ENCODE assay signal across 9 mouse cellular contexts in the genomic region with DNA sequence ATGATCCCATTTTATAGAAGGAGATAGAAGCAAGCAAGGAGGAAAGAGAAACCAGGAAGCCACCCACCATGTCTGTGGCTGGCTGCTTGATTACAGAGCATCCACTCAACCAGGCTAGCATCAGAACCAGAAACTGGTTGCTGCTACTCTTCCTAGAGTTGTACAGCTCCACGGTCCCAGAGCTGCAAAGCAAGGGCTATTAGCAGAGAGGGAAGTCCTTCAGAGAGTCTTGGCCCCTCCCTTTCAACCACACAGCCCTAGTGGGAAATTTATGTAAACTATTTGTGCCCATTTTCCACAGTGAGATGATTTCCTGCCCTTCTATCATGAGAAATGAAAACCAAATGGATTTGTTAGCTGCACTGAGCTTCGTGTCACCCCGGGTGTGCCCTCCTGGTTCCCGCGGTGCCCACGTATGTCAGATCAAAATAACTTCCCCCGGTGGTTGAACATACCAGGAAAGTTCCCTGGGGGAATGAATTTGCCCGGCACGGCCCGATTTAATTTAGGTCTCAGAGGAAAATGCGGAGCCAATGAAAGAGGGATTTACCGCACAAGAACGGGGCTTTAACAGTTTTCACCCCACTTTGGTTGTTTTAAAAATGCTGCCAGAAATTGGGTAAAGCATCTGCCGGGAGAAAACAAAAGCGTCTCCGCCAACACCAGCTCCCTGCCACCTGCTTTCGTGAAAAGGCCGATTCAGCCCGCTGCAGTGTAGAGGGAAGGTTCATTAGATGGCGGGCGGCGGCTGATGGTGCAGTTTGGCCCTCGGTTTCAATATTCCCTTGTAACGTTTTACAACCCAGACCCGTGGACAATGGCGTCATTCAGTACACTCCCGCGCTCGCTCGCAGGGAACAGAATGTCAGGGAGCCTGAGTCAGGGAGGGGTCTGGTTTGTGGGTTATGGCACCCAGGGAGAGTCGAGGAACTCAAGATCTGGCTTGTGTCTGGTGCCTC. TPM values are rescaled to one million over a fixed set of nuclear protein-coding genes. Genes with fewer than 3 reads are reported as not detected.
DNase-seq lines count a peak whose midpoint lies in the region; ATAC-seq lines count a peak whose summit lies in the region.
"Had no signal": no experiment of that assay in that cellular context is flagged by ENCODE, and none has a peak within 500 bp of the region (broad histone marks: within the 10 kb centered on the region; RNA-seq: fewer than 3 reads in every experiment).

No protein-coding gene starts in this region.

- no peaks in the 10 kb centered on the region for H3K36me3 ChIP-seq in liver, embryonic 11.5 days (ENCODE audit: control insufficient read depth, insufficient read depth, low read length)
- no peaks in the 10 kb centered on the region for H3K36me3 ChIP-seq in embryonic facial prominence, embryonic 14.5 days (ENCODE audit: control insufficient read depth, insufficient read depth, low read length)
- H3K36me3 ChIP-seq in neural tube, embryonic 12.5 days: no peaks in the 10 kb centered on the region

- no peaks in the 10 kb centered on the region; the same call in 1 of the 2 replicates for H3K4me1 ChIP-seq in liver, embryonic 11.5 days (replicated peaks; ENCODE audit: control insufficient read depth, insufficient read depth, low read length)
- H3K4me1 ChIP-seq in embryonic facial prominence, embryonic 14.5 days (ENCODE audit: control insufficient read depth, insufficient read depth, low read length): peaks cover 12% of the 10 kb centered on the region
- H3K4me1 ChIP-seq in neural tube, embryonic 12.5 days: peaks cover 11% of the 10 kb centered on the region; the same call in 1 of the 2 replicates

- no peak for ATAC-seq in liver, embryonic 11.5 days (replicated peaks; ENCODE audit: low FRiP score)
- ATAC-seq in embryonic facial prominence, embryonic 14.5 days (ENCODE audit: low read depth): peak; percentile 70; the same call in 1 of the 2 replicates
- 0 out of 2 replicates have a peak, but pooled peaks have one; percentile 53 for ATAC-seq in neural tube, embryonic 12.5 days (ENCODE audit: low FRiP score, low read depth)

- peaks cover 26% of the 10 kb centered on the region for H3K27me3 ChIP-seq in liver, embryonic 11.5 days (replicated peaks; ENCODE audit: control insufficient read depth, insufficient read depth, low read length)
- H3K27me3 ChIP-seq in embryonic facial prominence, embryonic 14.5 days (replicated peaks; ENCODE audit: control insufficient read depth, insufficient read depth, low read length): peaks cover 31% of the 10 kb centered on the region
- H3K27me3 ChIP-seq in neural tube, embryonic 12.5 days (replicated peaks): peaks cover 14% of the 10 kb centered on the region; the same call in 1 of the 2 replicates

- H3K9ac ChIP-seq in liver, embryonic 11.5 days (ENCODE audit: low read depth, low read length): no peak overlapping the region
- H3K9ac ChIP-seq in embryonic facial prominence, embryonic 14.5 days (ENCODE audit: low read depth, low read length): peak overlapping the region; percentile 23; the same call in 1 of the 2 replicates
- H3K9ac ChIP-seq in neural tube, embryonic 12.5 days: peak overlapping the region; percentile 36; the same call in 1 of the 2 replicates

- no peaks in the 10 kb centered on the region for H3K9me3 ChIP-seq in liver, embryonic 11.5 days (ENCODE audit: control insufficient read depth, low read length)
- H3K9me3 ChIP-seq in embryonic facial prominence, embryonic 14.5 days (ENCODE audit: control insufficient read depth, low read length): no peaks in the 10 kb centered on the region
- no peaks in the 10 kb centered on the region for H3K9me3 ChIP-seq in neural tube, embryonic 12.5 days

- H3K4me3 ChIP-seq in liver, embryonic 11.5 days (ENCODE audit: low read depth, low read length): no peak overlapping the region
- peak overlapping the region; percentile 24 for H3K4me3 ChIP-seq in embryonic facial prominence, embryonic 14.5 days (ENCODE audit: low read depth, low read length)
- peak overlapping the region; percentile 26 for H3K4me3 ChIP-seq in neural tube, embryonic 12.5 days

- WGBS in liver, embryonic 11.5 days: 35% methylated on average over 31 of the region's 31 CpGs
- 15% methylated on average over 31 of the region's 31 CpGs for WGBS in embryonic facial prominence, embryonic 14.5 days
- 9% methylated on average over 31 of the region's 31 CpGs for WGBS in neural tube, embryonic 12.5 days

- DNase-seq in liver, embryonic 11.5 days (ENCODE audit: low spot score): no peak
- DNase-seq in liver: no peak
- peak; percentile 40 for DNase-seq in embryonic facial prominence, embryonic 14.5 days (ENCODE audit: low spot score)
- DNase-seq in layer of hippocampus, adult 9-11 months: peak; percentile 28
- no peak for DNase-seq in yolk sac, embryonic 10.5 days (ENCODE audit: low spot score)
- DNase-seq in ovary, postnatal 10 days (ENCODE audit: low spot score): no peak
- no peak for DNase-seq in lung, postnatal 36 days

- 0 out of 2 replicates have a peak overlapping the region, but pooled peaks have one; percentile 7 for H3K4me2 ChIP-seq in liver, embryonic 11.5 days
- H3K4me2 ChIP-seq in embryonic facial prominence, embryonic 14.5 days (ENCODE audit: low read depth, low read length): peak overlapping the region; percentile 48
- peak overlapping the region; percentile 61 for H3K4me2 ChIP-seq in neural tube, embryonic 12.5 days (replicated peaks)

- H3K27ac ChIP-seq in liver, embryonic 11.5 days (ENCODE audit: low read depth, low read length): no peak overlapping the region
- no peak overlapping the region for H3K27ac ChIP-seq in embryonic facial prominence, embryonic 14.5 days (replicated peaks; ENCODE audit: low read depth, low read length)
- H3K27ac ChIP-seq in neural tube, embryonic 12.5 days: no peak overlapping the region

RNA-seq across cellular contexts. Expression of gene Tbx5, which starts 34.1 kb away (rescaled TPM):
- polyA plus RNA-seq in liver, embryonic 11.5 days (2014; fragmentation: Nextera tagmentation; extraction: Ambion mirVana): 3.6 and 5.7 TPM in 2 replicates
- polyA plus RNA-seq in embryonic facial prominence, embryonic 14.5 days (2014; fragmentation: Nextera tagmentation; extraction: Ambion mirVana): 0.24 and 1.5 TPM in 2 replicates
- 0.20 TPM in 1 of 2 replicates, not detected in the other for polyA plus RNA-seq in neural tube, embryonic 12.5 days (2016; fragmentation: Nextera tagmentation; extraction: Ambion mirVana)
- polyA plus RNA-seq: liver, embryonic 16.5 days had no signal

Comparison
In these comparisons a context has a peak if more than half of its experiments do, and no peak if none do; other contexts are left out.
1. DNase-seq: peak in embryonic facial prominence, embryonic 14.5 days (single experiment) and layer of hippocampus, adult 9-11 months (single experiment); none in liver, embryonic 11.5 days (single experiment), liver (single experiment), yolk sac, embryonic 10.5 days (single experiment), ovary, postnatal 10 days (single experiment) and lung, postnatal 36 days (single experiment).
2. H3K4me2 ChIP-seq: peak in every context shown above with its lines; median percentile 61 in neural tube, embryonic 12.5 days; 48 in embryonic facial prominence, embryonic 14.5 days; 7 in liver, embryonic 11.5 days.